Mouse (Mus musculus) embryonic facial prominence, embryonic 13.5 days (tissue): Measurements from ENCODE around the gene Cars. TPM values are rescaled to one million over a fixed set of nuclear protein-coding genes. Genes with fewer than 3 reads are reported as not detected.

Source experiments
- ATAC-seq: fragments of 200-750 bp; cut with Nextera tagmentation; 2 replicates; pipeline ENCODE4 v1.8.0; 2017; ENCODE audit warnings: low read depth; ENCODE audit not compliant: insufficient number of reproducible peaks, insufficient read depth, low FRiP score, low TSS enrichment
- H3K27ac ChIP-seq: fragments of 300-500 bp; sonication (generic); 2 replicates; pipeline ENCODE4 v1.5.1; 2015; ENCODE audit warnings: moderate library complexity, mild to moderate bottlenecking, inconsistent platforms
- H3K27me3 ChIP-seq: fragments of 300-500 bp; sonication (generic); 2 replicates; pipeline ENCODE4 v1.6.1; 2015; ENCODE audit warnings: mild to moderate bottlenecking, inconsistent platforms
- H3K36me3 ChIP-seq: fragments of 300-500 bp; sonication (generic); 2 replicates; pipeline ENCODE4 v1.6.1; 2015; ENCODE audit warnings: mild to moderate bottlenecking, inconsistent platforms
- H3K4me1 ChIP-seq: fragments of 300-500 bp; sonication (generic); 2 replicates; pipeline ENCODE4 v1.6.1; 2015; ENCODE audit warnings: inconsistent platforms
- H3K4me2 ChIP-seq: fragments of 300-500 bp; sonication (generic); 2 replicates; pipeline ENCODE4 v1.6.1; 2015; ENCODE audit warnings: moderate library complexity, mild to moderate bottlenecking, inconsistent platforms
- H3K4me3 ChIP-seq: fragments of 300-500 bp; sonication (generic); 2 replicates; pipeline ENCODE4 v1.5.1; 2015; ENCODE audit warnings: mild to moderate bottlenecking, inconsistent platforms
- H3K9ac ChIP-seq: fragments of 300-500 bp; sonication (generic); 2 replicates; pipeline ENCODE4 v1.6.1; 2015; ENCODE audit warnings: mild to moderate bottlenecking, inconsistent platforms
- H3K9me3 ChIP-seq: fragments of 300-500 bp; sonication (generic); 2 replicates; pipeline ENCODE4 v1.6.1; 2016; ENCODE audit warnings: inconsistent platforms
- WGBS: fragments of 180-500 bp; shearing (Covaris S2); methylation state at CpG from one replicate; pipeline ENCODE4 v1.1.7; 2015; ENCODE audit warnings: mixed read lengths; 5-methylcytosine and 5-hydroxymethylcytosine counted together
- polyA plus RNA-seq: library from polyadenylated mRNA; unstranded; fragments of >200 nt; fragmentation: Nextera tagmentation; extraction: Ambion mirVana; gene quantifications from 2 replicates; pipeline ENCODE4 v1.2.1, GENCODE M21; 2015

Cars gene
- polyA plus RNA-seq, 1 experiment from 2014 or later: 59.2 TPM

GRCm38 (mm10) chr7:143583025-143583424, 16.9 kb downstream of the Cars start:
- H3K9me3 ChIP-seq: no peaks in the 10 kb centered on the region
- H3K4me1 ChIP-seq: no peaks in the 10 kb centered on the region
- H3K9ac ChIP-seq: no peak overlapping the region
- H3K4me2 ChIP-seq: no peak overlapping the region
- no peaks in the 10 kb centered on the region for H3K27me3 ChIP-seq
- ATAC-seq: no peak
- H3K27ac ChIP-seq: no peak overlapping the region
- WGBS: 94% methylated on average over 5 of the region's 5 CpGs
- peaks cover 92% of the 10 kb centered on the region for H3K36me3 ChIP-seq
- no peak overlapping the region for H3K4me3 ChIP-seq

GRCm38 (mm10) chr7:143575751-143576150, 24.1 kb downstream of the Cars start:
- Histone ChIP-seq H3K9ac (no peak overlapping the region), H3K9me3 (no peaks in the 10 kb centered on the region), H3K27ac (no peak overlapping the region), H3K27me3 (no peaks in the 10 kb centered on the region), H3K36me3 (peaks cover 95% of the 10 kb centered on the region), H3K4me1 (no peaks in the 10 kb centered on the region), H3K4me2 (no peak overlapping the region), H3K4me3 (no peak overlapping the region)
- 92% methylated on average over 11 of the region's 11 CpGs for WGBS
- ATAC-seq: no peak

- no peak for ATAC-seq
- no peak overlapping the region for H3K9ac ChIP-seq
- no peaks in the 10 kb centered on the region for H3K27me3 ChIP-seq
- H3K9me3 ChIP-seq: no peaks in the 10 kb centered on the region
- peaks cover 98% of the 10 kb centered on the region for H3K36me3 ChIP-seq
- H3K4me3 ChIP-seq: no peak overlapping the region
- H3K27ac ChIP-seq: no peak overlapping the region; the same call in 1 of the 2 replicates
- H3K4me2 ChIP-seq: no peak overlapping the region
- H3K4me1 ChIP-seq: no peaks in the 10 kb centered on the region
- WGBS: 95% methylated on average over 3 of the region's 3 CpGs
Measured at GRCm38 (mm10) chr7:143565648-143566039, 34.2 kb downstream of the Cars start.

- H3K36me3 ChIP-seq: peaks cover 98% of the 10 kb centered on the region
- WGBS: 93% methylated on average over 6 of the region's 6 CpGs
- H3K27ac ChIP-seq: no peak overlapping the region
- no peak overlapping the region for H3K4me2 ChIP-seq
- H3K9ac ChIP-seq: no peak overlapping the region
- H3K9me3 ChIP-seq: no peaks in the 10 kb centered on the region
- no peaks in the 10 kb centered on the region for H3K27me3 ChIP-seq
- no peaks in the 10 kb centered on the region for H3K4me1 ChIP-seq
- H3K4me3 ChIP-seq: no peak overlapping the region
- no peak for ATAC-seq
Measured at GRCm38 (mm10) chr7:143565015-143565647, 34.8 kb downstream of the Cars start.

GRCm38 (mm10) chr7:143563787-143564186, 36.1 kb downstream of the Cars start:
- Histone ChIP-seq H3K9ac (no peak overlapping the region), H3K4me2 (no peak overlapping the region), H3K36me3 (peaks cover 98% of the 10 kb centered on the region), H3K27me3 (no peaks in the 10 kb centered on the region), H3K27ac (no peak overlapping the region), H3K4me1 (no peaks in the 10 kb centered on the region), H3K9me3 (no peaks in the 10 kb centered on the region), H3K4me3 (no peak overlapping the region)
- no peak for ATAC-seq
- WGBS: 89% methylated on average over 5 of the region's 5 CpGs

- H3K27me3 ChIP-seq: no peaks in the 10 kb centered on the region
- H3K36me3 ChIP-seq: peaks cover 89% of the 10 kb centered on the region
- WGBS: 96% methylated on average over 7 of the region's 7 CpGs
- no peak overlapping the region for H3K27ac ChIP-seq
- H3K9me3 ChIP-seq: no peaks in the 10 kb centered on the region
- H3K4me3 ChIP-seq: no peak overlapping the region
- no peaks in the 10 kb centered on the region for H3K4me1 ChIP-seq
- H3K4me2 ChIP-seq: no peak overlapping the region
- ATAC-seq: no peak
- H3K9ac ChIP-seq: no peak overlapping the region
Measured at GRCm38 (mm10) chr7:143557616-143558015, 42.3 kb downstream of the Cars start.

GRCm38 (mm10) chr7:143556964-143557610, 42.8 kb downstream of the Cars start:
- H3K4me1 ChIP-seq: no peaks in the 10 kb centered on the region
- H3K9ac ChIP-seq: no peak overlapping the region
- no peak overlapping the region for H3K27ac ChIP-seq
- no peaks in the 10 kb centered on the region for H3K9me3 ChIP-seq
- H3K27me3 ChIP-seq: no peaks in the 10 kb centered on the region
- peaks cover 83% of the 10 kb centered on the region for H3K36me3 ChIP-seq
- no peak overlapping the region for H3K4me3 ChIP-seq
- 88% methylated on average over 8 of the region's 8 CpGs for WGBS
- ATAC-seq: no peak
- H3K4me2 ChIP-seq: no peak overlapping the region

- peaks cover 17% of the 10 kb centered on the region for H3K36me3 ChIP-seq
- no peak for ATAC-seq
- H3K27ac ChIP-seq: peak overlapping the region; percentile 95
- peak overlapping the region; percentile 83 for H3K4me2 ChIP-seq
- H3K4me1 ChIP-seq: peaks cover 31% of the 10 kb centered on the region
- no peaks in the 10 kb centered on the region for H3K27me3 ChIP-seq
- H3K9ac ChIP-seq: peak overlapping the region; percentile 83
- H3K9me3 ChIP-seq: no peaks in the 10 kb centered on the region
- H3K4me3 ChIP-seq: peak overlapping the region; percentile 93
- 33% methylated on average over 2 of the region's 2 CpGs for WGBS
Measured at GRCm38 (mm10) chr7:143549588-143550220, 50.2 kb downstream of the Cars start.

- H3K4me2 ChIP-seq: peak within 1 kb of the TSS; percentile 83
- peaks cover 32% of the 10 kb centered on the region for H3K4me1 ChIP-seq
- H3K9me3 ChIP-seq: no peaks in the 10 kb centered on the region
- peak within 1 kb of the TSS; percentile 95 for H3K27ac ChIP-seq
- H3K4me3 ChIP-seq: peak within 1 kb of the TSS; percentile 93
- peaks cover 13% of the 10 kb centered on the region for H3K36me3 ChIP-seq
- H3K27me3 ChIP-seq: no peaks in the 10 kb centered on the region
- H3K9ac ChIP-seq: peak within 1 kb of the TSS; percentile 94
- ATAC-seq: peak; percentile 98
- WGBS: under 1% methylated on average over 43 of the region's 43 CpGs
Measured at GRCm38 (mm10) chr7:143548976-143549457, 50.9 kb downstream of the Cars start, which contains the start of gene Nap1l4. Gene Nap1l4 (minus strand): TSS chr7:143549106.

- WGBS: under 1% methylated on average over 44 of the region's 63 CpGs
- ATAC-seq: peak; percentile 67
- H3K4me2 ChIP-seq: peak overlapping the region; percentile 83
Measured at GRCm38 (mm10) chr7:143548231-143548961, 51.5 kb downstream of the Cars start.

GRCm38 (mm10) chr7:143546554-143546953, 53.3 kb downstream of the Cars start:
- ATAC-seq: no peak
- Histone ChIP-seq H3K36me3 (peaks cover 10% of the 10 kb centered on the region; the same call in 1 of the 2 replicates), H3K4me1 (peaks cover 45% of the 10 kb centered on the region), H3K4me2 (peak overlapping the region; percentile 83), H3K9me3 (no peaks in the 10 kb centered on the region), H3K27me3 (no peaks in the 10 kb centered on the region), H3K27ac (no peak overlapping the region), H3K4me3 (no peak overlapping the region), H3K9ac (peak overlapping the region; percentile 49)
- WGBS: 64% methylated on average over 2 of the region's 2 CpGs

More at GRCm38 (mm10) chr7:143548231-143548961, 51.5 kb downstream of the Cars start:
- H3K27me3 ChIP-seq: no peaks in the 10 kb centered on the region
- peaks cover 38% of the 10 kb centered on the region for H3K4me1 ChIP-seq
- H3K9me3 ChIP-seq: no peaks in the 10 kb centered on the region
- H3K27ac ChIP-seq: peak overlapping the region; percentile 91
- H3K9ac ChIP-seq: peak overlapping the region; percentile 94
- peak overlapping the region; percentile 93 for H3K4me3 ChIP-seq
- H3K36me3 ChIP-seq: peaks cover 12% of the 10 kb centered on the region; the same call in 1 of the 2 replicates
